Mouse (Mus musculus) forebrain, embryonic 12.5 days (tissue): ENCODE results near the gene 4930432M17Rik. TPM values are rescaled to one million over a fixed set of nuclear protein-coding genes. Genes with fewer than 3 reads are reported as not detected.

Source experiments
- ATAC-seq: fragments of 200-750 bp; cut with Nextera tagmentation; 2 replicates; pipeline ENCODE4 v1.8.0; 2017; ENCODE audit warnings: moderate TSS enrichment; ENCODE audit not compliant: low FRiP score
- H3K27ac ChIP-seq: fragments of 300-500 bp; sonication (generic); 2 replicates; pipeline ENCODE4 v1.5.1; 2016; ENCODE audit warnings: mild to moderate bottlenecking
- H3K27me3 ChIP-seq: fragments of 300-500 bp; sonication (generic); 2 replicates; pipeline ENCODE4 v1.6.1; 2016; ENCODE audit warnings: mild to moderate bottlenecking
- H3K36me3 ChIP-seq: fragments of 300-500 bp; sonication (generic); replicated peaks from 2 replicates; pipeline ENCODE4 v1.6.1; 2016; ENCODE audit warnings: mild to moderate bottlenecking
- H3K4me1 ChIP-seq: fragments of 300-500 bp; sonication (generic); 2 replicates; pipeline ENCODE4 v1.6.1; 2016
- H3K4me2 ChIP-seq: fragments of 300-500 bp; sonication (generic); 2 replicates; pipeline ENCODE4 v1.6.1; 2016; ENCODE audit warnings: mild to moderate bottlenecking, moderate library complexity
- H3K4me3 ChIP-seq: fragments of 300-500 bp; sonication (generic); replicated peaks from 2 replicates; pipeline ENCODE4 v1.5.1; 2016; ENCODE audit warnings: mild to moderate bottlenecking
- H3K9ac ChIP-seq: fragments of 300-500 bp; sonication (generic); 2 replicates; pipeline ENCODE4 v1.6.1; 2016; ENCODE audit warnings: mild to moderate bottlenecking
- H3K9me3 ChIP-seq: fragments of 300-500 bp; sonication (generic); 2 replicates; pipeline ENCODE4 v1.6.1; 2016
- WGBS: fragments of 180-500 bp; shearing (Covaris S2); methylation state at CpG from one replicate; pipeline ENCODE4 v1.1.7; 2016; 5-methylcytosine and 5-hydroxymethylcytosine counted together
- polyA plus RNA-seq: library from polyadenylated mRNA; unstranded; fragments of >200 nt; fragmentation: Nextera tagmentation; extraction: Ambion mirVana; gene quantifications from 2 replicates; pipeline ENCODE4 v1.2.1, GENCODE M21; 2016

4930432M17Rik gene
- polyA plus RNA-seq, 1 experiment from 2014 or later, result not detected

- H3K27ac ChIP-seq, result no peak overlapping the region
- WGBS, result 84% methylated on average over 4 of the region's 4 CpGs
- H3K36me3 ChIP-seq, result peaks cover 26% of the 10 kb centered on the region
- H3K4me2 ChIP-seq, result no peak overlapping the region
- no peak for ATAC-seq
- H3K9ac ChIP-seq, result no peak overlapping the region
- peaks cover 9% of the 10 kb centered on the region for H3K4me1 ChIP-seq
- H3K27me3 ChIP-seq, result peaks cover 5% of the 10 kb centered on the region; the same call in 1 of the 2 replicates
- no peaks in the 10 kb centered on the region for H3K9me3 ChIP-seq
- H3K4me3 ChIP-seq, result no peak overlapping the region
These were observed 59.1 kb downstream of the 4930432M17Rik start for GRCm38 (mm10) chr3:121729678-121730077.

Other genes with a start within 250 kb of the 4930432M17Rik start
- gene Cnn3, start 244.3 kb upstream of the 4930432M17Rik start, polyA plus RNA-seq, result 831 and 838 TPM in 2 replicates
- gene Slc44a3, start 138.4 kb upstream of the 4930432M17Rik start, polyA plus RNA-seq, result 0.53 and 0.97 TPM in 2 replicates
- 6.7 and 7.3 TPM in 2 replicates for gene F3, start 52.8 kb downstream of the 4930432M17Rik start, polyA plus RNA-seq
- gene Abcd3, start 144.5 kb downstream of the 4930432M17Rik start, polyA plus RNA-seq, result 65.4 and 69.9 TPM in 2 replicates